Comparison of ENCODE assay signal across 9 mouse cellular contexts in the genomic region with DNA sequence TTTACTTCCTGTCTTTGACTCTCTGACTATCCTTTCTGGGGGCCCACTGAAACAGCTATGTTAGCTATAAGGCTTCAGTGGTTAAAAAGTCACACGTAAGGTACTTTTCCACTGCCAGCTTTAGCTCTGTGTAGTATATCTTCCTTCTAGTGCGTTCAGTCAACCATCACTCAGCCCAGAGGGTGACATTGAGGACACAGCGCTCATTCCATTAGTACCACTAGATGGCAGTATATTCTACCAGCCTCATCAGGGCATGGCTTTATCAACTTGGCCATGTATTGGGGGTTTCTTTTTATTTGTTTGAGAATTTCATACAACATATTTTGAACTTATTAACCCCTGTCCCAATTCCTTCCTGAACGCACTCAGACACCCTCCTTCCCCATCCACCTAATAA.
A peak's percentile ranks its signal among the peaks of the same experiment; 100 is the strongest.
DNase-seq lines count a peak whose midpoint lies in the region; ATAC-seq lines count a peak whose summit lies in the region.
"Had no signal": no experiment of that assay in that cellular context is flagged by ENCODE, and none has a peak within 500 bp of the region (broad histone marks: within the 10 kb centered on the region; RNA-seq: fewer than 3 reads in every experiment).

No protein-coding gene starts in this region.

- H3K4me2 ChIP-seq in forebrain, embryonic 16.5 days (ENCODE audit: low read length), result no peak overlapping the region
- H3K4me2 ChIP-seq in kidney, embryonic 14.5 days (replicated peaks; ENCODE audit: low read depth, low read length), result no peak overlapping the region
- no peak overlapping the region for H3K4me2 ChIP-seq in midbrain, embryonic 12.5 days (replicated peaks)
- H3K4me2 ChIP-seq: limb, embryonic 12.5 days had no signal

- H3K9ac ChIP-seq in forebrain, embryonic 16.5 days (replicated peaks; ENCODE audit: low read depth, low read length), result no peak overlapping the region
- no peak overlapping the region for H3K9ac ChIP-seq in kidney, embryonic 14.5 days (ENCODE audit: low read depth, low read length)
- no peak overlapping the region for H3K9ac ChIP-seq in midbrain, embryonic 12.5 days (replicated peaks)
- H3K9ac ChIP-seq: limb, embryonic 12.5 days had no signal

- DNase-seq in heart, adult 11 months, result peak; percentile 81
- no peak for DNase-seq in heart, embryonic 10.5 days (ENCODE audit: low spot score)
- peak; percentile 82 for DNase-seq in CD4-positive, CD25-positive, alpha-beta regulatory T cell, adult 2 months (ENCODE audit: low read depth, low spot score)
- DNase-seq in c-Kit-positive CD71-positive TER-119-negative erythroid progenitor cells, embryonic 14.5 days (ENCODE audit: low read depth), result peak; percentile 22
- DNase-seq in urinary bladder, adult 2 months (ENCODE audit: low spot score), result no peak

- H3K27ac ChIP-seq in heart, embryonic 10.5 days, result no peak overlapping the region
- H3K27ac ChIP-seq in forebrain, embryonic 16.5 days (ENCODE audit: low read length), result no peak overlapping the region
- H3K27ac ChIP-seq in kidney, embryonic 14.5 days (ENCODE audit: low read depth, low read length), result no peak overlapping the region
- H3K27ac ChIP-seq in midbrain, embryonic 12.5 days (replicated peaks), result no peak overlapping the region
- H3K27ac ChIP-seq: limb, embryonic 12.5 days had no signal

- H3K36me3 ChIP-seq in heart, embryonic 10.5 days, result no peaks in the 10 kb centered on the region
- H3K36me3 ChIP-seq in forebrain, embryonic 16.5 days (ENCODE audit: control insufficient read depth, insufficient read depth), result no peaks in the 10 kb centered on the region
- no peaks in the 10 kb centered on the region for H3K36me3 ChIP-seq in kidney, embryonic 14.5 days (ENCODE audit: control insufficient read depth, insufficient read depth, low read length)
- no peaks in the 10 kb centered on the region for H3K36me3 ChIP-seq in midbrain, embryonic 12.5 days
- H3K36me3 ChIP-seq: limb, embryonic 12.5 days had no signal

- H3K9me3 ChIP-seq in heart, embryonic 10.5 days, result no peaks in the 10 kb centered on the region
- H3K9me3 ChIP-seq in forebrain, embryonic 16.5 days (ENCODE audit: control insufficient read depth, low read length), result no peaks in the 10 kb centered on the region
- H3K9me3 ChIP-seq in kidney, embryonic 14.5 days (ENCODE audit: control insufficient read depth, low read length), result no peaks in the 10 kb centered on the region
- H3K9me3 ChIP-seq in midbrain, embryonic 12.5 days, result no peaks in the 10 kb centered on the region
- H3K9me3 ChIP-seq: limb, embryonic 12.5 days had no signal

- H3K27me3 ChIP-seq in heart, embryonic 10.5 days (ENCODE audit: insufficient read depth, poor library complexity, severe bottlenecking), result no peaks in the 10 kb centered on the region
- no peaks in the 10 kb centered on the region for H3K27me3 ChIP-seq in forebrain, embryonic 16.5 days (replicated peaks; ENCODE audit: control insufficient read depth, insufficient read depth, low read length)
- no peaks in the 10 kb centered on the region for H3K27me3 ChIP-seq in kidney, embryonic 14.5 days (ENCODE audit: control insufficient read depth, insufficient read depth, low read length)
- H3K27me3 ChIP-seq in midbrain, embryonic 12.5 days, result no peaks in the 10 kb centered on the region
- H3K27me3 ChIP-seq: limb, embryonic 12.5 days had no signal

- no peak overlapping the region for H3K4me3 ChIP-seq in heart, embryonic 10.5 days
- no peak overlapping the region for H3K4me3 ChIP-seq in forebrain, embryonic 16.5 days (replicated peaks; ENCODE audit: low read length)
- H3K4me3 ChIP-seq in kidney, embryonic 14.5 days (ENCODE audit: low read length), result no peak overlapping the region
- H3K4me3 ChIP-seq in midbrain, embryonic 12.5 days, result no peak overlapping the region
- H3K4me3 ChIP-seq: limb, embryonic 12.5 days had no signal

- 29% methylated on average over 4 of the region's 4 CpGs for WGBS in heart, embryonic 10.5 days
- WGBS in forebrain, embryonic 16.5 days, result 37% methylated on average over 4 of the region's 4 CpGs
- 17% methylated on average over 4 of the region's 4 CpGs for WGBS in kidney, embryonic 14.5 days
- WGBS in midbrain, embryonic 12.5 days, result 40% methylated on average over 4 of the region's 4 CpGs

- H3K4me1 ChIP-seq in heart, embryonic 10.5 days, result no peaks in the 10 kb centered on the region
- no peaks in the 10 kb centered on the region; the same call in 1 of the 2 replicates for H3K4me1 ChIP-seq in forebrain, embryonic 16.5 days (replicated peaks; ENCODE audit: control insufficient read depth, insufficient read depth, low read length)
- H3K4me1 ChIP-seq in kidney, embryonic 14.5 days (ENCODE audit: control insufficient read depth, insufficient read depth, low read length), result no peaks in the 10 kb centered on the region
- H3K4me1 ChIP-seq in midbrain, embryonic 12.5 days, result no peaks in the 10 kb centered on the region
- H3K4me1 ChIP-seq: limb, embryonic 12.5 days had no signal

- peak; percentile 77 for ATAC-seq in forebrain, embryonic 16.5 days
- peak; percentile 83 for ATAC-seq in kidney, embryonic 14.5 days (ENCODE audit: low FRiP score, low TSS enrichment)
- peak; percentile 75 for ATAC-seq in midbrain, embryonic 12.5 days (ENCODE audit: low FRiP score, low read depth)

Comparison
In these comparisons a context has a peak if more than half of its experiments do, and no peak if none do; other contexts are left out.
1. DNase-seq: peak in heart, adult 11 months (single experiment), CD4-positive, CD25-positive, alpha-beta regulatory T cell, adult 2 months (single experiment) and c-Kit-positive CD71-positive TER-119-negative erythroid progenitor cells, embryonic 14.5 days (single experiment); none in heart, embryonic 10.5 days (single experiment) and urinary bladder, adult 2 months (single experiment).
2. Peak in every context shown above with its lines, with median percentiles within 50 percentile points of each other: ATAC-seq.